Mouse (Mus musculus) midbrain, embryonic 13.5 days (tissue): Measurements from ENCODE around the gene Ptn. TPM values are rescaled to one million over a fixed set of nuclear protein-coding genes. Genes with fewer than 3 reads are reported as not detected.
A peak's percentile ranks its signal among the peaks of the same experiment; 100 is the strongest.

Experiments used
- ATAC-seq: fragments of 200-750 bp; cut with Nextera tagmentation; 2 replicates; pipeline ENCODE4 v1.8.0; 2017; ENCODE audit warnings: mild to moderate bottlenecking, moderate TSS enrichment, moderate library complexity
- H3K27ac ChIP-seq: fragments of 300-500 bp; sonication (generic); 2 replicates; pipeline ENCODE4 v1.5.1; 2015; ENCODE audit warnings: inconsistent platforms, mild to moderate bottlenecking, moderate library complexity
- H3K27me3 ChIP-seq: fragments of 300-500 bp; sonication (generic); 2 replicates; pipeline ENCODE4 v1.6.1; 2015; ENCODE audit warnings: mild to moderate bottlenecking, inconsistent platforms
- H3K36me3 ChIP-seq: fragments of 300-500 bp; sonication (generic); 2 replicates; pipeline ENCODE4 v1.6.1; 2015; ENCODE audit warnings: mild to moderate bottlenecking, inconsistent platforms
- H3K4me1 ChIP-seq: fragments of 300-500 bp; sonication (generic); replicated peaks from 2 replicates; pipeline ENCODE4 v1.6.1; 2015; ENCODE audit warnings: inconsistent platforms
- H3K4me2 ChIP-seq: fragments of 300-500 bp; sonication (generic); replicated peaks from 2 replicates; pipeline ENCODE4 v1.6.1; 2015; ENCODE audit warnings: moderate library complexity, mild to moderate bottlenecking, inconsistent platforms
- H3K4me3 ChIP-seq: fragments of 300-500 bp; sonication (generic); replicated peaks from 2 replicates; pipeline ENCODE4 v1.5.1; 2015; ENCODE audit warnings: mild to moderate bottlenecking, inconsistent platforms
- H3K9ac ChIP-seq: fragments of 300-500 bp; sonication (generic); replicated peaks from 2 replicates; pipeline ENCODE4 v1.6.1; 2015; ENCODE audit warnings: mild to moderate bottlenecking, inconsistent platforms
- H3K9me3 ChIP-seq: fragments of 300-500 bp; sonication (generic); 2 replicates; pipeline ENCODE4 v1.6.1; 2016; ENCODE audit warnings: mild to moderate bottlenecking, inconsistent platforms
- WGBS: fragments of 180-500 bp; shearing (Covaris S2); methylation state at CpG from one replicate; pipeline ENCODE4 v1.1.7; 2015; 5-methylcytosine and 5-hydroxymethylcytosine counted together
- polyA plus RNA-seq: library from polyadenylated mRNA; unstranded; fragments of >200 nt; fragmentation: Nextera tagmentation; extraction: Ambion mirVana; gene quantifications from 2 replicates; pipeline ENCODE4 v1.2.1, GENCODE M21; 2015

The Ptn gene
- polyA plus RNA-seq: 499 and 584 TPM in 2 replicates

GRCm38 (mm10) chr6:36809747-36810285, at the start of gene Ptn:
Ptn (minus strand) TSS chr6:36810220.
- Histone ChIP-seq H3K36me3 (peaks cover 5% of the 10 kb centered on the region), H3K4me2 (peak within 1 kb of the TSS; percentile 70), H3K27ac (peak within 1 kb of the TSS; percentile 87), H3K27me3 (peaks cover 9% of the 10 kb centered on the region; the same call in 1 of the 2 replicates), H3K4me3 (peak within 1 kb of the TSS; percentile 52), H3K4me1 (peaks cover 43% of the 10 kb centered on the region), H3K9ac (peak within 1 kb of the TSS; percentile 76), H3K9me3 (no peaks in the 10 kb centered on the region)
- 0% methylated on average over 15 of the region's 15 CpGs for WGBS
- ATAC-seq: peak; percentile 88

DNA sequence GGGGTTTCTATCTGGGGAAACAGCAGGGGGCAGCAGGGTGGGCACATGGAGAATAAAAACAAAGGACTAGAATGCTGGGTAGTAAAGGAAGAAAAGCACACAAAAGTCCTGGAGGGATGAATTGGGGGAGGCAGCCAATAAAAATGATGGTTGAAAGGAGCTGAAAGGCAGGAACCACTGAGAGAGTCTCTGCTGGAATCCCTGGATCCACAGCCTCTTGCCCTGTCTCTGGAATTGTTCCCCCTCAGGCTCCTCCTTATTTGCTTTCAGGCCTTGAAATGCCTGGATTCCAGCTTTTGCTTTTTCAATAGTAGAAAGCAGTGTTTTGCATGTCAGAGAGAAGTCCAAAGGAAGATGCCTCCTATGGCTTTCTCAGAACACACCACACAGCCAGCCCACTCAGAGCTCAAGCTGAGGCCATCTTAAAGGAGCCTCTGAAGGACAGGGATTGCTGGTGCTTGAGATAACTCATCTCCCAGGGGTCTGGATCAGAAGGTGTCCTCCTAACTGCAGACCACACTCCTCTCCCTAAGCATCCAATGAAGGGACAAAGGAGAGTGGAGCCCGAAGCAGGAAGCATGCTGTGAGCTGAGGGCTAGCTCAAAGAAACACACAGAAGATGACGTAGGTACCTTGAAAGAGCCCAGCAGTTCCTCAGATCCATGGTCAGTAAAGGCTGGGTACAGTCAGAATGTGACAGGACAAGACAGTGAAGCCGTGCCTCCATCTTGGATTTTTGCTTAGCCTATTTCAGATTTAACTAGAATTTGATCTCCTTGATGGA, 48.4 kb upstream of the Ptn start:
- Histone ChIP-seq H3K4me1 (peaks cover 20% of the 10 kb centered on the region), H3K4me2 (no peak overlapping the region), H3K9me3 (no peaks in the 10 kb centered on the region), H3K36me3 (no peaks in the 10 kb centered on the region), H3K27ac (peak overlapping the region; percentile 81), H3K4me3 (no peak overlapping the region), H3K27me3 (no peaks in the 10 kb centered on the region), H3K9ac (no peak overlapping the region)
- peak; percentile 71 for ATAC-seq
- 21% methylated on average over 3 of the region's 3 CpGs for WGBS

- Histone ChIP-seq H3K9ac (no peak overlapping the region), H3K36me3 (no peaks in the 10 kb centered on the region), H3K27me3 (no peaks in the 10 kb centered on the region), H3K4me3 (no peak overlapping the region), H3K9me3 (no peaks in the 10 kb centered on the region), H3K4me1 (peaks cover 20% of the 10 kb centered on the region), H3K4me2 (no peak overlapping the region), H3K27ac (peak overlapping the region; percentile 81)
- 11% methylated on average over 6 of the region's 6 CpGs for WGBS
- ATAC-seq: peak; percentile 86
Observed at GRCm38 (mm10) chr6:36857627-36858257, 47.7 kb upstream of the Ptn start.

DNA sequence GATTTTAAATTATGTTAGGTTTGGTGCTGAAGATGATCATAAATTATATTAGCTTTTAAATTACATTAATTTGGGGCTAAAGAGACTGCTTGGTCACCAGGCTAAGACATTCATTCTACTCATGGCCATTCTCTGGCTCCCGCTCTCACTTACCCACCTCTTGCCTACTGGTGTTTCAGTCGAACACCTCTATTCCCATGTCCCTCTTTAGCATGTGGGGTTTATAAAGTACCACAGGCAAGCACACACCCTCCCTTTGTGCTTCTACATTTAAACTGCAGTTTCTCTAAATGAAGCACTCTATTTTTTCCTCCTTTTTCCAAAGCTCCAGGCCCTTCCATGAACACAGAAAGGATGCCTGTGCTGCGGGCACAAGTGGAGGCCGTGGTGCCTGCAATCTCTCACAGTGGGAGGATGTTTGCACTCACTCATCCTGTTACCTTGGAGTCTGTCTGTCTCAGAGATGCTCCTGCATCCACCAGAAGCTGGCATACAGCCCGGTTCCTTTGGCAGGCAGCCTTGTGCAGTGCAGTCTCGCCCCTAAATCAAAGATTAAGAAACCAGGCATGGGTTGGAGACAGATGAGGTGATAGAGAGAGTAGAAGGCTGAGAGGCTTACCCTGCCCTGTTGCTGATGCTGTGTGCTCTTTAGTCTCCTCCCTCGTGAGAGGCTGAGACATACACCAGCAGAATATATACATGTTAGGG, 40.6 kb upstream of the Ptn start:
- no peak overlapping the region for H3K9ac ChIP-seq
- no peaks in the 10 kb centered on the region for H3K9me3 ChIP-seq
- peak overlapping the region; percentile 32; the same call in 1 of the 2 replicates for H3K27ac ChIP-seq
- peaks cover 9% of the 10 kb centered on the region for H3K36me3 ChIP-seq
- no peaks in the 10 kb centered on the region for H3K4me1 ChIP-seq
- 72% methylated on average over 7 of the region's 7 CpGs for WGBS
- H3K27me3 ChIP-seq: no peaks in the 10 kb centered on the region
- peak; percentile 90 for ATAC-seq
- no peak overlapping the region for H3K4me3 ChIP-seq
- H3K4me2 ChIP-seq: no peak overlapping the region

DNA sequence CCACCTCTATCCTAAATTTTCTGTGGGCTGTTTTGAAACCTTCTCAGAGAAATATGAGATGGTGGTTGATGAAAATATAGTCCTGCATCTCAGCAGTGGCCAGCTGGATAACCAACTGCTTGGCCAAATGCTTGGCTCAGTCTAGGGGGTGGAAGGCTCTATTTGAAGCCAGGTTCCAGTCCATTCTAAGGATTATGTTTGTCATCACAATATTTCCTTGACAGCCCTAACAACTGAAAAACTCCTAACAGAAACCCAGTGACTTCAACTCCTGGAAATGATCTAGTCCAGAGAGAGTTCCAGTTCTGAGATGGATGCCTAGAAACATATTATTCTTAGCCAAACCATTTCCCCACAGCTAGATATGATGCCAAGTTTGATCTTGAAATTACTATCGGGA, 35.3 kb upstream of the Ptn start:
- WGBS: 95% methylated on average over 1 of the region's 1 CpGs
- H3K9me3 ChIP-seq: no peaks in the 10 kb centered on the region
- ATAC-seq: no peak

DNA sequence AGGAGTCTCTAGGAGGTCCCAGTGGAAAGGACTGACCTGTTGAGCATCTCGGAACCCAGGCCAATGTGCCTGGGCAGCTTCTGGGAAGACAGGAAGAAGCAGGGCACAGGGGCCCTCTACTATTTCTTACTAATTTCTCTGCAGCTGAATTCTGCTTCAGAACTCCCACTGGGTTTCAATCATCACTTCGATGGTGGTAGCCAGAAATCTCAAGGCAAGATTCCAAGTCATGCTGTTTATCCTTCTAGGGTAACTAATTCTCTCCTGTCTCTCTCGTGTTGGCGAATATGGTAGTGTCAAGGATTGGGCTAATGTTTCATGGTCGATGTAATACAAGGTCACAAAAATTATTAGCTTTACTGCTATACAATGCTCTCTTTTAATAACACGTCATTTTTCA, 34.2 kb upstream of the Ptn start:
- Histone ChIP-seq H3K4me3 (no peak overlapping the region), H3K9me3 (no peaks in the 10 kb centered on the region), H3K36me3 (peaks cover 9% of the 10 kb centered on the region), H3K4me2 (no peak overlapping the region), H3K27me3 (no peaks in the 10 kb centered on the region), H3K27ac (no peak overlapping the region), H3K4me1 (no peaks in the 10 kb centered on the region), H3K9ac (no peak overlapping the region)
- no peak for ATAC-seq
- 74% methylated on average over 6 of the region's 6 CpGs for WGBS

More for the DNA sequence above, 35.3 kb upstream of the Ptn start:
- H3K27ac ChIP-seq: no peak overlapping the region
- no peaks in the 10 kb centered on the region for H3K27me3 ChIP-seq
- no peak overlapping the region for H3K4me3 ChIP-seq
- peaks cover 9% of the 10 kb centered on the region for H3K36me3 ChIP-seq
- H3K4me2 ChIP-seq: no peak overlapping the region
- no peaks in the 10 kb centered on the region for H3K4me1 ChIP-seq
- no peak overlapping the region for H3K9ac ChIP-seq

DNA sequence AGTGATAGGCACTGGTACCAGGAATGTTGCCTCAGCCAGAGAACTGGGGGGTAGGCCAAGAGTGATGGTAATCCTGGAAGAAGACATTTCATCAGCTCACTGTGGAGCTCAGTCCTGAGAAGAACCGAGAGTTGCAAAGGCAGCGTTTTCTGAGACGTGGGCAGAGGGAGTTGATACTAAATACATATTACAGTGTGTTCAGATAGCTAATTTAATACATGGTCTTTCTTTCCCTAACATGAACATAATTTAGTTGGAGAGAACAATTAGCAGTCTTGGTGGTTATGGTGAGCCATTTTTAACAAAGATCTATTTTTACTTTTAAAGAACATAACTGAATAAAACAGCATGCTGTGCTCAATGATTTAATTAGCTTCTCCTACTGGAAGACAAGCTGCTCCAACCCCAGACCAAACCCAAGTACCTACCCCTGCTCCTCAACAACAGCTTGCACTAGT, 33.0 kb upstream of the Ptn start:
- H3K27ac ChIP-seq: no peak overlapping the region
- no peak overlapping the region for H3K4me2 ChIP-seq
- H3K9ac ChIP-seq: no peak overlapping the region
- H3K4me1 ChIP-seq: no peaks in the 10 kb centered on the region
- ATAC-seq: no peak
- no peak overlapping the region for H3K4me3 ChIP-seq
- no peaks in the 10 kb centered on the region for H3K27me3 ChIP-seq
- no peaks in the 10 kb centered on the region for H3K9me3 ChIP-seq
- peaks cover 9% of the 10 kb centered on the region for H3K36me3 ChIP-seq
- 87% methylated on average over 3 of the region's 3 CpGs for WGBS

GRCm38 (mm10) chr6:36842101-36842922, 32.3 kb upstream of the Ptn start:
- Histone ChIP-seq H3K9ac (no peak overlapping the region), H3K4me3 (no peak overlapping the region), H3K27ac (no peak overlapping the region), H3K4me1 (no peaks in the 10 kb centered on the region), H3K36me3 (peaks cover 8% of the 10 kb centered on the region), H3K9me3 (no peaks in the 10 kb centered on the region), H3K27me3 (no peaks in the 10 kb centered on the region), H3K4me2 (no peak overlapping the region)
- WGBS: 86% methylated on average over 5 of the region's 5 CpGs
- no peak for ATAC-seq

DNA sequence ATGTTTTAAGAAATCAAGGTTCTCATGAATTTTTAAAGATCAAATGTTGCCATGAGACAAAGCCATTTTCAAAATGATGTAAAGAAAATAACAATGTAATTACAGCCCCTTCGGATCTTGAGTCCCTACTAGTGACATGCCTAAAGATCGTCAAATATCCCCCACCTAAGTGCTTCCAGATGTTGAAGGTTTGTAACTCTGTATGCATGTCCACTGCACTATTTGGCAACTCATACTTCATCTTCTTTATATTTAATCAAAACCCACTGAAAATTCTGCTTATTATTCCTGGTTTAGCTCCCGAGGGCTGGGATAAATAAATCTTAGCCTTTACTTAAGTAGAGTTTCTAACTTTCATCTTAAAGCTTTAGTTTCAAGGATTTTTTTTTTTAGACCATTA, 31.7 kb upstream of the Ptn start:
- H3K36me3 ChIP-seq: peaks cover 3% of the 10 kb centered on the region; the same call in 1 of the 2 replicates
- 0 out of 2 replicates have a peak, but pooled peaks cover 1% of the 10 kb centered on the region for H3K4me1 ChIP-seq
- no peaks in the 10 kb centered on the region for H3K27me3 ChIP-seq
- H3K27ac ChIP-seq: no peak overlapping the region
- no peak overlapping the region for H3K4me3 ChIP-seq
- no peak overlapping the region for H3K9ac ChIP-seq
- no peaks in the 10 kb centered on the region for H3K9me3 ChIP-seq
- no peak for ATAC-seq
- 88% methylated on average over 3 of the region's 3 CpGs for WGBS
- no peak overlapping the region for H3K4me2 ChIP-seq

DNA sequence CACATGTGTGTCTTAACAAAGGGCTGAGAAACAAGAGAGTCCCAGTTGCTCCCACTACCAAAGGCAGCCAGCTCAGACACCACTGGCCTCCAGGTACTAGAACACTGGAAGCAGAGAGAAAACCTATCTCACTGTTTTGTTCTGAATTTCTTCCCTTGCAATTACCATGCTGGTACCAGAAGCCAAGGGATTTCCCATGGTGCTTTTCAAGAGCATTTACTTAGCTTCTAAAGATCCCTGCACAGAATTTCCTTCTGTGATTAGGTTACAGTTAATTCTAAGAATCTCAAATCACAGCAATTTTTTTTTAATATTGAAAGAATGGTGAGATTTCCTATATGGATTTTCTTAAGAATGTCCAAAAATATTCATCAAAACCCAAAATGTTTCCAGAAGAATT, 31.2 kb upstream of the Ptn start:
- Histone ChIP-seq H3K9me3 (no peaks in the 10 kb centered on the region), H3K27ac (no peak overlapping the region), H3K4me2 (no peak overlapping the region), H3K4me1 (0 out of 2 replicates have a peak, but pooled peaks cover 4% of the 10 kb centered on the region), H3K36me3 (no peaks in the 10 kb centered on the region), H3K4me3 (no peak overlapping the region), H3K27me3 (no peaks in the 10 kb centered on the region), H3K9ac (no peak overlapping the region)
- ATAC-seq: no peak

- Histone ChIP-seq H3K4me1 (0 out of 2 replicates have a peak, but pooled peaks cover 4% of the 10 kb centered on the region), H3K36me3 (no peaks in the 10 kb centered on the region), H3K27ac (no peak overlapping the region), H3K9ac (no peak overlapping the region), H3K27me3 (no peaks in the 10 kb centered on the region), H3K4me2 (no peak overlapping the region), H3K9me3 (no peaks in the 10 kb centered on the region), H3K4me3 (no peak overlapping the region)
- 93% methylated on average over 1 of the region's 1 CpGs for WGBS
- ATAC-seq: no peak
Observed at GRCm38 (mm10) chr6:36838747-36839146, 28.7 kb upstream of the Ptn start.
